Mouse (Mus musculus) neural tube, embryonic 12.5 days (tissue): ENCODE data around the gene Gm17174. TPM values are rescaled to one million over a fixed set of nuclear protein-coding genes. Genes with fewer than 3 reads are reported as not detected.
"Not testable (repeated sequence)": the region's sequence is repeated elsewhere in the genome, so short reads cannot be mapped to it uniquely, and the experiment has no call there.

Experiments
- ATAC-seq: fragments of 200-750 bp; cut with Nextera tagmentation; 2 replicates; pipeline ENCODE4 v1.8.0; 2017; ENCODE audit warnings: low read depth, mild to moderate bottlenecking, moderate TSS enrichment, moderate library complexity; ENCODE audit not compliant: low FRiP score
- H3K27ac ChIP-seq: fragments of 300-500 bp; sonication (generic); 2 replicates; pipeline ENCODE4 v1.5.1; 2016
- H3K27me3 ChIP-seq: fragments of 300-500 bp; sonication (generic); replicated peaks from 2 replicates; pipeline ENCODE4 v1.6.1; 2016; ENCODE audit warnings: mild to moderate bottlenecking
- H3K36me3 ChIP-seq: fragments of 300-500 bp; sonication (generic); 2 replicates; pipeline ENCODE4 v1.6.1; 2016; ENCODE audit warnings: mild to moderate bottlenecking
- H3K4me1 ChIP-seq: fragments of 300-500 bp; sonication (generic); 2 replicates; pipeline ENCODE4 v1.6.1; 2016
- H3K4me2 ChIP-seq: fragments of 300-500 bp; sonication (generic); replicated peaks from 2 replicates; pipeline ENCODE4 v1.6.1; 2016; ENCODE audit warnings: mild to moderate bottlenecking
- H3K4me3 ChIP-seq: fragments of 300-500 bp; sonication (generic); 2 replicates; pipeline ENCODE4 v1.5.1; 2016
- H3K9ac ChIP-seq: fragments of 300-500 bp; sonication (generic); 2 replicates; pipeline ENCODE4 v1.6.1; 2016; ENCODE audit warnings: mild to moderate bottlenecking
- H3K9me3 ChIP-seq: fragments of 300-500 bp; sonication (generic); 2 replicates; pipeline ENCODE4 v1.6.1; 2016; ENCODE audit warnings: mild to moderate bottlenecking
- WGBS: fragments of 180-500 bp; shearing (Covaris S2); methylation state at CpG from one replicate; pipeline ENCODE4 v1.1.7; 2016; 5-methylcytosine and 5-hydroxymethylcytosine counted together
- polyA plus RNA-seq: library from polyadenylated mRNA; unstranded; fragments of >200 nt; fragmentation: Nextera tagmentation; extraction: Ambion mirVana; gene quantifications from 2 replicates; pipeline ENCODE4 v1.2.1, GENCODE M21; 2016

The Gm17174 gene
- not detected in 2 replicates for polyA plus RNA-seq

- H3K4me2 ChIP-seq, H3K9ac ChIP-seq, H3K4me3 ChIP-seq, H3K9me3 ChIP-seq, H3K27ac ChIP-seq, ATAC-seq, H3K36me3 ChIP-seq, H3K4me1 ChIP-seq, H3K27me3 ChIP-seq: not testable (repeated sequence)
- WGBS: 94% methylated on average over 4 of the region's 4 CpGs
These were observed at the start of gene Gm17174 for GRCm38 (mm10) chr14:51592039-51592438. Gene Gm17174 (minus strand): TSS chr14:51592139.

GRCm38 (mm10) chr14:51635566-51635965 is 43.6 kb upstream of the Gm17174 start, which contains the start of gene Gm4181:
Gene Gm4181 (minus strand): TSS chr14:51635666.
- H3K4me1 ChIP-seq, H3K27me3 ChIP-seq, ATAC-seq, H3K36me3 ChIP-seq, H3K4me3 ChIP-seq, H3K9me3 ChIP-seq, H3K4me2 ChIP-seq, H3K27ac ChIP-seq, H3K9ac ChIP-seq: not testable (repeated sequence)
- 83% methylated on average over 1 of the region's 1 CpGs for WGBS

- H3K27ac ChIP-seq, H3K4me3 ChIP-seq, H3K27me3 ChIP-seq, H3K9ac ChIP-seq, H3K9me3 ChIP-seq, ATAC-seq, H3K36me3 ChIP-seq, H3K4me2 ChIP-seq, H3K4me1 ChIP-seq: not testable (repeated sequence)
- WGBS: 97% methylated on average over 1 of the region's 1 CpGs
These were observed 40.5 kb upstream of the Gm17174 start for GRCm38 (mm10) chr14:51632426-51632825.

GRCm38 (mm10) chr14:51611210-51611609 is 19.3 kb upstream of the Gm17174 start, which contains the start of gene Gm17078:
Gene Gm17078 (minus strand): TSS chr14:51611310.
- Histone ChIP-seq H3K9ac (no peak within 1 kb of the TSS), H3K9me3 (no peaks in the 10 kb centered on the region), H3K27me3 (no peaks in the 10 kb centered on the region), H3K4me3 (no peak within 1 kb of the TSS), H3K27ac (no peak within 1 kb of the TSS), H3K4me2 (no peak within 1 kb of the TSS), H3K4me1 (no peaks in the 10 kb centered on the region), H3K36me3 (no peaks in the 10 kb centered on the region)
- no peak for ATAC-seq
- 92% methylated on average over 1 of the region's 1 CpGs for WGBS

GRCm38 (mm10) chr14:51573963-51574362 is 18.0 kb downstream of the Gm17174 start, which contains the start of gene Gm17175:
Gene Gm17175 (minus strand): TSS chr14:51574063.
- H3K9me3 ChIP-seq, H3K27ac ChIP-seq, ATAC-seq, H3K27me3 ChIP-seq, H3K4me2 ChIP-seq, H3K4me1 ChIP-seq, H3K36me3 ChIP-seq, H3K4me3 ChIP-seq, H3K9ac ChIP-seq: not testable (repeated sequence)
- WGBS: 99% methylated on average over 2 of the region's 2 CpGs

GRCm38 (mm10) chr14:51552490-51552889 is 39.4 kb downstream of the Gm17174 start, which contains the start of gene Gm5622:
Gene Gm5622 (plus strand): TSS chr14:51552790.
- no peak within 1 kb of the TSS for H3K4me3 ChIP-seq
- no peaks in the 10 kb centered on the region for H3K4me1 ChIP-seq
- no peak within 1 kb of the TSS for H3K9ac ChIP-seq
- no peak within 1 kb of the TSS for H3K27ac ChIP-seq
- no peaks in the 10 kb centered on the region for H3K9me3 ChIP-seq
- H3K36me3 ChIP-seq: no peaks in the 10 kb centered on the region
- no peak within 1 kb of the TSS for H3K4me2 ChIP-seq
- H3K27me3 ChIP-seq: no peaks in the 10 kb centered on the region
- WGBS: 91% methylated on average over 4 of the region's 4 CpGs
- ATAC-seq: no peak

Other genes with a start within 250 kb of the Gm17174 start
- not detected in 2 replicates for gene Gm7247, start 230.4 kb downstream of the Gm17174 start, polyA plus RNA-seq
- gene Vmn2r88, start 181.3 kb downstream of the Gm17174 start, polyA plus RNA-seq: not detected in 2 replicates
- not detected in 2 replicates for gene Vmn2r89, start 140.3 kb downstream of the Gm17174 start, polyA plus RNA-seq
- gene Gm5622, start 39.3 kb downstream of the Gm17174 start, polyA plus RNA-seq: not detected in 2 replicates
- gene Gm17175, start 18.1 kb downstream of the Gm17174 start, polyA plus RNA-seq: not detected in 2 replicates
- not detected in 2 replicates for gene Gm17078, start 19.2 kb upstream of the Gm17174 start, polyA plus RNA-seq
- gene Gm4181, start 43.5 kb upstream of the Gm17174 start, polyA plus RNA-seq: not detected in 2 replicates
- gene Gm17079, start 103.3 kb upstream of the Gm17174 start, polyA plus RNA-seq: not detected in 2 replicates
- not detected in 2 replicates for gene Gm5800, start 125.0 kb upstream of the Gm17174 start, polyA plus RNA-seq
- gene Ang4, start 181.5 kb upstream of the Gm17174 start, polyA plus RNA-seq: not detected in 2 replicates
- not detected in 2 replicates for gene AY358078, start 207.9 kb upstream of the Gm17174 start, polyA plus RNA-seq